Mouse (Mus musculus): Measurements from ENCODE around the gene 1600014C23Rik. TPM values are rescaled to one million over a fixed set of nuclear protein-coding genes. Genes with fewer than 3 reads are reported as not detected.

The 1600014C23Rik gene
- polyA plus RNA-seq, 1 experiment from 2014 or later = not detected

Other genes starting within 250 kb of the 1600014C23Rik start
- gene Aars2, start 227.0 kb downstream of the 1600014C23Rik start, polyA plus RNA-seq (2018) = 1.9 to 4.3 TPM (median 3.9 TPM) in 3 replicates
- gene Tcte1, start 210.4 kb downstream of the 1600014C23Rik start, polyA plus RNA-seq (2018) = not detected in 3 replicates
- 0.03 TPM in 1 of 3 replicates, not detected in the others for gene Tmem151b, start 184.2 kb downstream of the 1600014C23Rik start, polyA plus RNA-seq (2018)
- 5.5 to 11.3 TPM (median 9.9 TPM) in 3 replicates for gene Nfkbie, start 178.1 kb downstream of the 1600014C23Rik start, polyA plus RNA-seq (2018)
- gene Slc35b2, start 170.0 kb downstream of the 1600014C23Rik start, polyA plus RNA-seq (2018) = 41.2 to 72.8 TPM (median 58.2 TPM) in 3 replicates
- 519 to 1,022 TPM (median 909 TPM) in 3 replicates for gene Hsp90ab1, start 160.6 kb downstream of the 1600014C23Rik start, polyA plus RNA-seq (2018)
- 69.7 to 95.8 TPM (median 74.1 TPM) in 3 replicates for gene Slc29a1, start 134.2 kb downstream of the 1600014C23Rik start, polyA plus RNA-seq (2018)
- not detected in 3 replicates for gene Mymx, start 131.7 kb downstream of the 1600014C23Rik start, polyA plus RNA-seq (2018)
- 0.37 to 0.60 TPM in 2 of 3 replicates, not detected in the other for gene Capn11, start 74.5 kb downstream of the 1600014C23Rik start, polyA plus RNA-seq (2018)
- gene Mrpl14, start 47.5 kb downstream of the 1600014C23Rik start, polyA plus RNA-seq (2018) = 20.1 to 56.1 TPM (median 46.2 TPM) in 3 replicates
- 8.2 to 10.7 TPM (median 9.7 TPM) in 3 replicates for gene Tmem63b, start 46.9 kb downstream of the 1600014C23Rik start, polyA plus RNA-seq (2018)